Mouse (Mus musculus): ENCODE data around the gene Sh2b1.
A peak's percentile ranks its signal among the peaks of the same experiment; 100 is the strongest.

The Sh2b1 gene

DNA sequence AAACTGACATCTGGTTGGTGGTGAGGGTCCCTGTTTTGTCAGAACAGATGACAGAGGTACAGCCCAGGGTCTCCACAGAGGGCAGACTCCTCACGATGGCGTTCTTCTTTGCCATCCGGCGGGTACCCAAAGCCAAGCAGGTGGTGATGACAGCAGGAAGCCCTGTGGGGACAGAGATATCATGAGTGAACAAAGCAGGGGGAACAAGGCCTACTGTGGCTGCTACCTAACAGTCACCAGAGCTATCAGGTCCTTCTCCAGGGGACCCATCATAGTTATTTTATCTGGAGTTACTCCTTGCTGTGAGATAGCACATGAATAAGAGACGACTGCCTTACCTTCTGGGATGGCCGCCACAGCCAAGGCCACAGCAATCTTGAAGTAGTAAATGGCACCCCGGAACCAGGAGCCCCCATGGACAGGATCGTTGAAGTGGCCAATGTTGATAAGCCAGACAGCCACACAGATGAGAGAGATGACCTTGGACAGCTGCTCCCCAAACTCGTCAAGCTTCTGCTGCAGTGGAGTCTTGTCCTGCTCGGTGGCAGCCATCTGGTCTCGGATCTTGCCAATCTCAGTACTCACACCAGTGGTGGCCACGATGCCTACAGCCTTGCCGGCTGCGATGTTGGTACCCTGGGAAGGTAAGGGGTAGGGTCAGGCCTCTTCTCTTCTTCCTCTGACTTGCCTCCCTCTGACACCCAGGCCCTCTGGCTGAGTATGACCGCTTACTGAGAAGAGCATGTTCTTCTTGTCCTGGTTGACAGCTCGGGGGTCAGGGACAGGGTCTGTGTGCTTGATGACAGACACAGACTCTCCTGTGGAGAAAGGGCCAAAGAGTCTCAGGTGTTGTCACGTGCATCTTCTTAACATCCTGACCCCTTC is 18.6 kb downstream of the Sh2b1 start:
- no peak for DNase-seq (ENCODE audit: low spot score)

DNA sequence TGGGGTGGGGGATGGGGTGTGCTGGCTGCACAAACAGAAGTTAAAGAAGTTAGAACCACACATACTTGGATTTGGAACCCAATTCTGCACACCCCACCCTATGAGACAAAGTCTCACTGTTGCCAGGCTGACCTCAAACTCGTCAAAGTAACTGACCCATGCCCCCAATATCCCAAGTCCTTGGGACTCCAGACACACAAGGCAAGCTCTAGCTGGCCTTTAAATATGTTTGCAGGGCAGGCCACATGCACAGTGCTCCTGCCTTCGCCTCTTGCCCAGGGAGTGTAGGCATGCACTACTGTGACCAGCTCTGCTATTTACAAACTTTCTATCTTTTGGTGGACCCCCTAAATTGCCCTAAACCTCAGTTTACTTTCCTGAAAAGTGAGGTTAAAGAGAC is 20.0 kb downstream of the Sh2b1 start:
- no peak for DNase-seq (ENCODE audit: low spot score)

DNA sequence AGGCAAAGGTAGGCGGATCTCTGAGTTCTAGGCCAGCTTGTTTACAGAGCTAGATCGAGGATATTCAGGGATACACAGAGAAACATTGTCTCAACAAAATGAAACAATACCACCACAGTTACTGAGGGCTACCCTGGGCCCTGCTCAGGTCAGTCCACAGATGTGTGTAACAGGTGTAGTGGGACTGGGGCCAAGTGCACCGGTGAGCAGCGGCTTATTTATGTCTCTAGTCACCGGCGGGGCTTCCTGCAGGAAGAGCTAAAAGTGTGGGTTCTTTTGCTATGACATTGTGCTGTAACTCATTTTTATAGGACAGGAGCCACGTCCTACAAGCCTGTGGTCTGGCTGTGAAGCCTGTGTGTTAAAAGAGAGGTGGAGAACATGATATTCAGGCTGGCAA is 21.4 kb downstream of the Sh2b1 start:
- no peak for DNase-seq (ENCODE audit: low spot score)

DNA sequence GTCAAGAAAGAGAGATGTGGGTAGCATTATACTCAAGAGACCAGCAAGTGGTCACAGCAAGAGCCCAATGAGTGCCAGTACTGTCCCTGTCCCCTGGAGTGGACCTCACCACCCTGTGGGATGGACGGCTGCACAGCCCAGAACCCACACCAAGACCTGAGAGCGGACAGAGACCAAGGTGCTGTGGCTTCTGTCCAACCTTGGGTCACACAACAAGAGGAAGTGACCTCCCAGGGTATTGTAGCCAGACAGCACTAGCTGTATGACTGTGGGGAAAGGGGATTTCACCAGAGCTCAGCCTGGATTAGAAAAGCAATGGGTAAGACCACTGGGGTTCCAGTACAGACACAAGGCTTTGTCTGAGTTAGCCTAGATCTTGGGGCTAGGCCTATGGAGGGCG is 23.0 kb downstream of the Sh2b1 start:
- DNase-seq (ENCODE audit: low spot score): no peak

DNA sequence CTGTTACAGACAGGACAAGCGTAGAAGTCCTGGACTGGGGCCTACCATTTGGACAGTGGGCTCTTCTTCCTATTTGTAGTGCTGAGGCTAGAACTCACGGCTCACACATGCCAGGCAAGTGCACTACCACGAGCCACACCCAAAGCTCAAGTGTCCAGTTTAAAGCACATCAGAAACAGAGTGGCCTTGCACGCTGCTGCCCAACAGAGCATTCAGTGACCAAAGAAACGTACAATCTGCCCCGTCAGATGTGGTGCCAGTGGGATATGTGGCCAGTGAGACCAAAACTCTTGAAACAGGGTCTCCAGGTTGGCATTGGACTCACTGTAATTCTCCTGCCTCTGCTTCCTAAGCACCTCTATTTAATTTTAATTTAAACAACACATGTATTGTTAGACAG is 24.6 kb downstream of the Sh2b1 start:
- DNase-seq (ENCODE audit: low spot score): no peak

DNA sequence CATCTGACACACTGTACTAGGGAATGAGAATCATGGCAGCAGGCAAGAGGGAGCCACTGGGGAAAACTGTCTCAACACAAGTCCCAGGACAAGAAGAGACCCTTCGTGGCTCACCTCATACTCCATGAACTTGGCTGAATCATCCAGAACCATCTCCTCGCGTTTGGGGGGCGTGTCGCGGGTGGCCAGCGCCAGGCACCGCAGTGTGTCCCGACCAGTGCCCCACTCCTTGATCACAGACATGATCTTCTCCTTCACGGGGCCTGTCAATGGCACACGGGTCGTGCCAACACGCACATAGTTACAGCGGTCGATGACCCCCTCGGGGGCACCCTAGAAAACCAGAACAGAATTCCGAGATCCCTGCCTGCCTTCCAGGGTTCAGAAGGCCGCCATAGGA is 25.2 kb downstream of the Sh2b1 start:
- no peak for DNase-seq (ENCODE audit: low spot score)

DNA sequence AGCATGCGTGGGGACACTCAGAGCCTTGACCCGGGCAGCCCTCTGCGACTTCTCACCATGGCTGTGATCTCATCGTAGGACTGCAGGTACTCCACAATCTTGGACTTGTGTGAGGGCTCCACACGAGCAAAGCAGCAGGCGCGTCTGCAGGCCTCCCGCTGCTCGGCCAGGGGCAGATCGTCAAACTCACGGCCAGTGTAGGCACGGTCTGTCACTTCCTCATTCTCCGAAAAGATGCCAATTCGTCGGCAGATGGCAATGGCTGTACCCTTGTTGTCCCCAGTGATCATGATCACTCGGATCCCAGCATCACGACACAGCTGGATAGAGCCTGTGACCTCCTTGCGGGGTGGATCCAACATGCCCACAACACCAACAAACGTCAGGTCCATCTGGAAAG is 26.7 kb downstream of the Sh2b1 start:
- no peak for DNase-seq (ENCODE audit: low spot score)

DNA sequence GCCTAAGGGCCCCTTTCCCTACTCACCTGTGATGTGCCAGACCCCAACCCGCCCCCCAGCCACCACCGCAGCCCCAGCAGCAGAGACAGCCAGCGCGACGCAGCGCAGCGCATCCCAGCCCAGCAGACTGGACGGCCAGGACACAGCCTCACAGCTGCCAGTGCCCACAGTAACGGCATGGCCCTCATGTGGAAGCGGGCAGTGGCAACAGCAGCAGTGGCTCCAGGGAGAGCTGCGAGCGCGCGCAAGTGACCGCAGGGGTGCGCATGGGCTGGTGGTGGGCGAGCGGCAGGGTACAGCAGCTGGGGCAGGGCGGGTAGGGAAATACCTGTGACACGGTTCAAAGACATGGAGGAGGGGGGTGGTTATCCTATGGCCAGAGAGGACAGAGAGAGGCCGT is 29.0 kb downstream of the Sh2b1 start:
- no peak for DNase-seq (ENCODE audit: low spot score)

DNA sequence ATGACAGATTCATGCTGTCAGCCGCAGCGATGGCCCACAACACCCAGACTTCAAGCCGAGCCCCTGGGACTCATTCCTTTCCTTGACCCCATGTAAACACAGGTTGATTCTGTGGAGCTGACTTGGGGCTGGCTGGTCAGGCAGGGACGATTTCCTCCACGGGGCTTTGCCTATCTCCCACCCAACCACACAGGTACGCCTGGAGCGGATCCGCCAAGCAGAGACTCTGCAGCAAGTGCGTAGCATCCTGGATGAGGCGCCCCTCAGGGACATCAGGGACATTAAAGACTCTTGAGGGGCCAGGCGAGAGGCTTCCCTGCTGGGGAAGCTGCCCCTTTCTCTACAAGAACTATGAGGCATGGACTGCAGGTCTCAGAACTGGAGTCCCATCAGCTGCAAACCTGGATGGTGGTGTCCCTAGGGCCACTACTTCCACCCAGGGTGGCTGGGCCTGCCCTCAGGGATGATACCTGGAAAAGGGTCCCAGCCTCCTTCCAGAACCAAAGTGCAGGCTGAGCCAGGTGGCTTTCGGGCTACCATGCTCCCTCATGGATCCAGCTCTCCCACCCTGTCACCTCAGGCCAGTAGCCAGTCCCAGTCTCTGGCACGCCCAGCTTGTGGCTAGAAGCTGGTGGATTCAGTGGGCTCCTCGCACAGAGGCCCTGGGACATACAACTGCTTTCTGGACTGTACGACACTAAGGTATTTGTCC is 30.0 kb downstream of the Sh2b1 start:
- DNase-seq (ENCODE audit: low spot score): no peak

DNA sequence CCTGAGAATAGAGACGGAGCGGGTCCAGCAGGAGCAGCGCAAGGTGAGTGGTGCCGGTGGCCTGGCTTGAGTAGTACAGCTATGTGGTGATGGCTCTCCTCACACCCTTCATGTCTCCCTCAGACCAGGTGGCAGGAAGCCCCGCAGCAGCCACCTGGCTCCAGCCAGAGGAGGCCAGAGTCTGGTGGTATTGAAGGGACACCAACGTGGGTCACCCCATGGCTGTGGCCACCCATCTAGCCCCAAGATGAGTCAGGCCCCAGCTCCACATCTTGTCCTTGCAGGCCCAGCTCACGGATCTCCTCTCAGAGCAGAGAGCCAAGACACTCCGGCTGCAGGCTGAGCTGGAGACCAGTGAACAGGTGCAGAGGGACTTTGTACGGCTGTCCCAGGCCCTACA is 30.7 kb downstream of the Sh2b1 start:
- DNase-seq (ENCODE audit: low spot score): no peak

DNA sequence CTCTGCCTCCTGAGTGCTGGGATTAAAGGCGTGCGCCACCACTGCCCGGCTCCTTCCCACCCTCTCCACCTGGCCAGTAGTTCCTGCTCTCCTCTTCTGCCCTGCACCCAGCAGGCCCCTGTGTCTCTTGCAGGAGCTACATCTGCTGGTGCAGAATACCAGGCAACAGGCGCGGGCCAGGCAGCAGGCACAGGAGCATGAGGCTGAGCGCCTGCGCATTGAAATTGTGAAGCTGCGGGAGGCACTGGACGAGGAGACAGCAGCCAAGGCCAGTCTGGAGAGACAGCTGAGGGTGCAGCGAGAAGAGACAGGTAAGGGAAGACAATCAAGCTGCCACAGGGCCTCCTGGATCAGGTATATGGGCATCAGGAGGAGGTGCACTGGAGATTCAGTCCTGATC is 31.2 kb downstream of the Sh2b1 start:
- DNase-seq (ENCODE audit: low spot score): no peak

DNA sequence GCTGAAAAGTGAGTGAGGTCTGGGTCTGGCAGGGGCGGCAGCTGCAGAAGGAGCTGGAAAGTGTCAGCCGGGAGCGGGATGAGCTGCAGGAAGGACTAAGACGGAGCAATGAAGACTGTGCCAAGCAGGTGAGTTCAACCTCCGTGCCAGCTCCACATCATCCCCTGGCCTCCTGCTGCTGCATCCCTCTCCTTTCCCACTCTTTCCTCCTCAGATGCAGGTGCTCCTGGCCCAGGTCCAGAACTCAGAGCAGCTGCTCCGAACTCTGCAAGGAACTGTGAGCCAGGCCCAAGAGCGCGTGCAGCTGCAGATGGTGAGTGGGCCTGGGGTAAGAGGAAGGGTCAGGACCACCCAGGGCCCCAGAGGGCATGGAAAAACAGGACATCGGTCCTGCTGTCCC is 35.1 kb downstream of the Sh2b1 start:
- no peak for DNase-seq (ENCODE audit: low spot score)

DNA sequence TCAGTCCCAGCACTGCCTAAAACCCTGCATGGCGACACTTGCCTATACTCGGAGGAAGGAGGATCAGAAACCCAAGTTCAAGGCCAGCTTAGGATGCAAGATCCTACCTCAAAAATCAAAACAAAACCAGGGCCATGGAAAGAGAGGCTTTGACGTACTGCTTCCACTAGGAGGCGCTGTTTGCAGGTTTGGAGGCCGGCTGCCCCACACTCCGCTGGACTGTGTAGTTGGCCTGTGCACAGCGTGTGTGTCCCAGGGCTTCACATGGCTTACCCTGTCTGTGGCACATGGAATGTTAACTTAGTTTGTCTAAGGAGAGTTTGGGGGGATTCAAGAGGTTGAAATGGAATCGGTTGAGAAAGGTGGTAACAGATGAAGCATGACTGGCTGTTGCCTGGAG is 38.4 kb downstream of the Sh2b1 start:
- peak; percentile 38 for DNase-seq (ENCODE audit: low spot score)

DNA sequence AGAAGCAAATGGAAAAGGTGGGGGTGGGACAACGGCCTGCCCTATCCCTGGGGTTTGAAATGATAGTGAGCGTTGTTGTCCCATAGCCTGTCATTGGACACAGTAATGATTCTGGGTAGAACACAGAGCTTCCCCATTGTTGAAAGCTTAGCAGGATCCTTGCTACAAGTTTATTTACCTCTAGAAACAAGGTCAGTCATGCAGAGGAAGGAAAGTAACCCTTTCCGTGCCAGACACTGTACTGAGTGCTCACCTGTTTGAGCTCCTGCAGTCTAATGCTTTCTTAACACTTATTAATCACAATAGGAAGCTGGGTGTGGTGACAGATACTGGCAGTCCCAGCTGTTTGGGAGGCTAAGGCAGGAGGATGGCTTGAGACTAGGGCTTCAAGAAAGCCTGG is 39.4 kb downstream of the Sh2b1 start:
- DNase-seq (ENCODE audit: low spot score): no peak

DNA sequence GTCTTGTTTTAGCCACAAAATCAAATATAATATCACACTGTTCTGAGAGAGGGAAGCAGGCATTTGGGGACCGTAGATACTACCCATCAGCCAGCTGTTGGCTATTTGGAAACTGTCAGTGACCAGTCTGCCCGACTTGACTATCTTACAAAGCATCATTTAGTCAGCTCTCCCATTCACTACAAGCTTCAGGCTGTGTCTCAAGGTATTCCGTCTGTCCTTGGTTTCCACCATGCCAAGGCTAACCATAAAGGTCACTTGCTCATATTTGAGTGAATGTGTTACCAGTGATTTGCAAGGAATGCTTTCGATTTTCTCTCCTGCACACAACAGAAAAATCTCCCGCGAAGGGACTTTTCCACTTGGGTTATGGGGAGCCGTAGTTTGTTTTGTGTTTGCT is 40.5 kb downstream of the Sh2b1 start:
- DNase-seq (ENCODE audit: low spot score): no peak

DNA sequence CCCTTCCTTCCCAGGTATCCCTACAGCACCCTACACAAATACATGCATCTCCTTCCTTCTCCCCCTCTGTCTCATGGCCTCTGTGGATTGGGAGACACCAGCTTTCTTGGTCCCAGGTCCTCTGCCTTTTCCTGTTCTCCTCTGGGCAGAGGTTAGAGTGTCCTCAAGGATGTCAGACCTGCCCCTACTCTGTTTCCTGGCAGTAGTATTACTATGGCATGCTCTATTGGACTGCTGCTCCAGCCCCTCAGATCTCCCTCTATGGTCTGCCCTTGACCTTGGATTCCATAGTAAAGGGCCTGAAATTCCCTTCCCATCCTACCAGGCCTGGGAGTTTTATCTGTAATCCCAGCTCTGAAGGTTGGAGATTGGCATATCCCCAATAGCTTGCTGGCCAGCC is 45.1 kb downstream of the Sh2b1 start:
- DNase-seq (ENCODE audit: low spot score): no peak

DNA sequence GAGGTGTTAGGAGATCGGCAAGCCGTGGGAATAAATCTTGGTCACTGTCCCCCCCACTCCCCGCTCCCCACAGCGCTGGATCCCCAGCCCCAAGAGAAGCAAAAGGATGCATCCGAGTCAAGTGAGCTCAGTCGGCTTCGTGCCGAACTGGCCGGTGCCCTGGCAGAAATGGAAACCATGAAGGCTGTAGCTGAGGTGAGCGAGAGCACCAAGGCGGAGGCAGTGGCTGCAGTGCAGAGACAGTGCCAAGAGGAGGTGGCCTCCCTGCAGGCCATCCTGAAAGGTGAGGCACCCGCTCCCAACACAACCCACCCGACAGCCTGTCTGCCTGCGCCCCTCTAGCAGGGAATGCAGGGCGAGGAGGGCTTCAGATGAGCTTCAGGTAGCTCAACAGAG is 45.7 kb downstream of the Sh2b1 start:
- no peak for DNase-seq (ENCODE audit: low spot score)

DNA sequence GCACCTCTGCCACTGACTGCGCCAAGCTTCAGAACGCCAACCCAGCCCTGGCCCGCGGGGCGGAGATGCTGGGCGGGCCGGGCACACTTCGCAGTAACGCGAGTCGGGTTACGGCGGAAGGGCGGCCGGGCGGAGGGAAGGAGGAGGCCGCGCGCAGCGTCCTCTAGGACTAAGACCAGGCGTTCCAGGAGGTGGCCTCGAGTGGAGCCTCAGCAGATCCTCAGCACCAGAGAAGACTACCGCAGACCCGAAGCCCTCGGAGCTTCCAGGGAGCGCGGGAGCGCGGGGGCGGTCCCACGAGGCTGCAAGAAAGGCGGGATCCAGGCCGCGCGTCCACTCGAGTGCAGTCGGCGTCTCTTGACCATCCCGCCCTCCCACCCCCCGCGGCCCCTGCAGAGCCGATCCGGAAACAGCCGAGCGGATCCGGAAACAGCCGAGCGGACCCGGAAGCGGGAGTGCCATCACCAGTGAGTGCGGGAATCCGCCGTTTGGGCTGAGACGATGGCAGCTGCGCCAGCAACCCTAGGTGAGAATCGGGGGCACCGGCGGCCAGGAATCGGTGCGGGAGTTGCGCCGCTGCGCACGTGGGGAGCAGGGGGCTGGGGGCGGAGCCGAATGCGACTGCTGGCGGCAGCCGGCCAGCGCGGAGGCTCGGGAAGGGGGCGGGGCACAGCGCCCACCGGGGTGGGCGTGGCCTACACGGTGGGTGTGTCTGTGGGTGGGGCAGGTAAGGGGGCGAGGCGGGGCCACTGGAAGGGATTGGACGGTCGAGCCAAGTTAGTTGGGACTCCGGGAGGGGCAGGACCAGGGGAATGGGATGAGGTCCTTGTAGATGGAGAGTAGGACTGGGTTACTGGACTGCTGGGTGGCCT is 46.4 kb downstream of the Sh2b1 start, which contains the start of gene Rabep2:
TSS of gene Rabep2 (plus strand) at position 129 of the 872 bp plus-strand sequence.
- peak; percentile 77 for DNase-seq (ENCODE audit: low spot score)

DNA sequence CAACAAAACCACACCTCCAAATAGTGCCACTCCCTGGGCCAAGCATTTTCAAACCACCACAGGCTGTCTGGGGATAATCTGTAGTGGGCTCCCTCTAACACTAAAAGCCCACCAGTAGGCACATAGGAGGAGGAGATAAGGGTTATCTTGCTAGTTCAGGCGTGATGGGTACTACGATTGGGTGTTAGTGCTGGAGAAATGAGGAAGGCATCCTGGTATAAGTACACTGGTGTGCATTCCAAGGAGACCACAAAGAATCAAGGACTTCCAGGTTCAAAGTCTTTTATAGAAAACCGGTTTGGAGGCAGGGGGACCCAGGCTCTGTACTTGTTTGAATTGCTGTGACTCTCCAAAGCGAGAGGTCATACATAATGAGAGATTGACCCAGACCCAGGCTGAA is 47.1 kb downstream of the Sh2b1 start:
- no peak for DNase-seq (ENCODE audit: low spot score)

DNA sequence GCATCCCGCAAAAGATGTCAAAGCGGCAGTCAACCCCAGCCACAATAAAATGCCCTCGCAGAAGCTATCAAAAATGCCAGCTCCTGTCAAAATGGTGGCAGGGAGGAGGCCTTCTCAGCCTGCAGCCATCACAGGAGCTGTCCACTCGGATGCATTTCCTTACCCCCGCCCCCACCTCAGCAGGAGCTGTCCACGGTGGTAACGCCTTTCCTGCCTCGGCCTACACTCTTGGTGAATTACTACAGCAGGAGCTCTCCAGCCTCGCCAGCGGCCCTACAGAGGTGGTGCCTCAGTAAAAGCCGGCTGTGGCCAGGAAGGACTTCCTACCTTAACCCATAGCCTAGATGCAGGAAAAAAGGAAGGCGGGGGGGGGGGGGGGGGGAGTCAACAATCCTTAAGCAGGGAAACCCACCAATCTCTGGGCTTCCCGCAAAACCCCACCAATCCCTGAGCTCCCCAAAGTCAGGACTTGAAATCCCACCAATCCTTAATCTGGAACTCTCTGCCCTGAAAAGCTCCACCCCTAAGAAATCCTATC is 47.8 kb downstream of the Sh2b1 start:
- no peak for DNase-seq (ENCODE audit: low spot score)

DNA sequence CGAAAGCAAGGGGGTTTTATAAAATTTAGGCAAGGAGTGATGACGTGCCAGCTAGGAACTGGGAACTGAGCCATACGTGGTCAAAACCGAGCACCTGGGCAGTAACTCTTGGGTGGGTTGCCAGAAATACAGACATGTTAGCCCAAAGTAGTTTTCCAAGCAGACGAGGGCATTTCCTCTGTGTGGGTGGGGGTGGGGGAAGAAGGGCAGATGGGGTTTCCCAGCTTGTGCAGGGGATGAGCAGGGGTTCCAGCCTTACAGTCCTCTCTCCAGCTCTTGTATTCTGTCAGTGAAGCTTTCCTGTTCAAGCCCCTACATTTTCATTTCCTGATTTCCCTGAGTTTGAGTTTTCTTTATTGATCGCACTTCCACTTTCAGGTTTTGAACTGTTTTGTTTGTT is 51.1 kb downstream of the Sh2b1 start:
- DNase-seq (ENCODE audit: low spot score): no peak

DNA sequence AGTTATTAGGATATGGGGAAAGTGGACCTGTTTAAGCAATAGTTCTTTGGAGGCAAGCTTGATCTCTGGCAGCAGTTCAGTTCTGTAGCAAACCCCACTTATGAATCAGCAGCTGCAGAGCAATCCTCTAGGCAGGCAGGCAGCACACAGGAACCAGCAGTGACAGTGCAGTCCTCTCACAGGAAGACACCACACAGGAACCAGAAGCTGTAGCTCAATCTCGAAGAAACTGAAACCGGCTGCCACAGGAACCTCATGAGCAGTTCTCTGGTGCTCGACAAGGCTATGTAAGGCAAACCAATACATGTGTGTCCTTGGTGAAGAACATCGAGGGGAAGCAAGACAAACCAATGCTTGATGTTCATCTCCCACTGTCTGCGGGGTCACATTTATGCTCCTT is 53.5 kb downstream of the Sh2b1 start:
- DNase-seq (ENCODE audit: low spot score): no peak
